Mouse (Mus musculus) lung, embryonic 16.5 days (tissue): ENCODE results near the gene Papola. TPM values are rescaled to one million over a fixed set of nuclear protein-coding genes. Genes with fewer than 3 reads are reported as not detected.

Experiments
- ATAC-seq: fragments of 200-750 bp; cut with Nextera tagmentation; 2 replicates; pipeline ENCODE4 v1.8.0; 2017; ENCODE audit warnings: low read depth, mild to moderate bottlenecking, moderate library complexity
- H3K27ac ChIP-seq: fragments of 300-500 bp; sonication (generic); 2 replicates; pipeline ENCODE4 v1.5.1; 2014; ENCODE audit warnings: mild to moderate bottlenecking, control low read depth, low read length
- H3K27me3 ChIP-seq: fragments of 300-500 bp; sonication (generic); 2 replicates; pipeline ENCODE4 v1.6.1; 2014; ENCODE audit warnings: low read depth, low read length, mixed read lengths; ENCODE audit not compliant: control insufficient read depth, insufficient read depth
- H3K36me3 ChIP-seq: fragments of 300-500 bp; sonication (generic); 2 replicates; pipeline ENCODE4 v1.6.1; 2014; ENCODE audit warnings: low read length; ENCODE audit not compliant: control insufficient read depth, insufficient read depth
- H3K4me1 ChIP-seq: fragments of 300-500 bp; sonication (generic); replicated peaks from 2 replicates; pipeline ENCODE4 v1.6.1; 2014; ENCODE audit warnings: low read length, mixed read lengths; ENCODE audit not compliant: control insufficient read depth, insufficient read depth
- H3K4me2 ChIP-seq: fragments of 300-500 bp; sonication (generic); 2 replicates; pipeline ENCODE4 v1.6.1; 2014; ENCODE audit warnings: low read depth, low read length, control low read depth
- H3K4me3 ChIP-seq: fragments of 300-500 bp; sonication (generic); 2 replicates; pipeline ENCODE4 v1.5.1; 2014; ENCODE audit warnings: mild to moderate bottlenecking, low read length, control low read depth
- H3K9ac ChIP-seq: fragments of 300-500 bp; sonication (generic); 2 replicates; pipeline ENCODE4 v1.6.1; 2014; ENCODE audit warnings: low read length, control low read depth
- H3K9me3 ChIP-seq: fragments of 300-500 bp; sonication (generic); 2 replicates; pipeline ENCODE4 v1.6.1; 2016; ENCODE audit warnings: low read length; ENCODE audit not compliant: control insufficient read depth
- WGBS: fragments of 180-500 bp; shearing (Covaris S2); extraction: QIAGEN DNeasy Blood & Tissue Kit; methylation state at CpG from one replicate; pipeline ENCODE4 v1.1.7; 2014; 5-methylcytosine and 5-hydroxymethylcytosine counted together
- polyA plus RNA-seq: library from polyadenylated mRNA; unstranded; fragments of >200 nt; fragmentation: Nextera tagmentation; extraction: Ambion mirVana; gene quantifications from 2 replicates; pipeline ENCODE4 v1.2.1, GENCODE M21; 2015

Gene Papola
- polyA plus RNA-seq, 1 experiment from 2014 or later = 188 TPM

DNA sequence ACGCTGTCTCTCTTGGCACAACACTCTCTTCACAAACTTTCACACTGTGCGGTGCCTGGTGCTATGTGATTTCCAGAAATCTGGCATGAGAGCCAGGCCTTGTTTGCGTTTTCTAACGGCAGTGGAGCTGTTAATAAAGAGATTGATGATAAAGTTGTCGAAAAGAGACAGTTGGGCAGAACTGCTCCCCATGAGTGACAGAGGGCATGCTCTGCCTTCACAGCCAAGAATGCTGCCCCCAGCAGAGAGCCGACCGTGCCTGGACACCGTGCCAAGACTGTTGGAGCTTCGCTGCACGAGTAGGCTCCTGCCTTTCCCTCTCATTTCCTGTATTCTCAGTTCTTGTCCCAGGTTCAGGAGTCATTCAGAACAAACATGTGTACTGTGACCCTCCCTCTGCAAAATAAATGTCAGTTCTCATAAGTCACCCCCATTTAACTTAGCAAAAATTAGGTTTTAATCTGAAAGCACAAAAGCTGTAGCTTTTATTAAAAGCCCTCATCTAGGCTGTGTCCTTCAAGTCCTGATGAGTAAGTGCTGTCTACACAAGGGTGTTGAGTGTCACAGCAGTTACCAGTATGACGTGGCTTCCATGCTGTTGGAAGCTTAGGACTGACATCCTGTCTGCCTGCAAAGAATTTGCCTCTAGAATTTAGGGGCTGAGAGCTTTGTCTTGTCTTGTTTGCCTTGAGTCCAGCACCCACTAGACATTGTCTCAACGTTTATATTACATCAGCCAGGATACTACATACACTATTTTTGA lies 58.9 kb downstream of the Papola start:
- WGBS = 49% methylated on average over 12 of the region's 12 CpGs
- Histone ChIP-seq H3K27ac (no peak overlapping the region), H3K4me2 (no peak overlapping the region)

DNA sequence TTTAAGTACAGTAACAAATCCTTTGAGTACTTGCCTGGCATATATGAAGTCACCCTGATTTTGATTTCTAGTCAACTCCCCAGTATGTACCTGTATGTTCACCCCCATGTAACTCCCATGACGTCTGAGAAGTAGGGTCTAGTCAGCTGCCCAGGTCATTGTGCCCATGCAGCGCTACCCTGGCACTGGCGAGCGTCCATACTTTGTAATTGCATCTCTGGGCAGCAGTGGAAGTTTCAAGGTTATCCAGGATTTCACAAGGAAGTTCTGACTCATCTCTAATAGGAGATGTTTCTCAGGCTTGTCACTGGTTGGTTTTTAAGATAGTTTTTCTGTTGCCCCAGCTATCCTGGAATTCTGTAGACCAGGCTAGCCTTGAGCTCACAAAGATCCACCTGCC lies 59.9 kb downstream of the Papola start:
- Histone ChIP-seq H3K27ac (no peak overlapping the region), H3K4me3 (no peak overlapping the region), H3K4me2 (no peak overlapping the region), H3K4me1 (no peaks in the 10 kb centered on the region), H3K9ac (no peak overlapping the region), H3K36me3 (peaks cover 8% of the 10 kb centered on the region; the same call in 1 of the 2 replicates), H3K9me3 (no peaks in the 10 kb centered on the region), H3K27me3 (no peaks in the 10 kb centered on the region)
- WGBS = 86% methylated on average over 4 of the region's 4 CpGs
- no peak for ATAC-seq

More for the DNA sequence above, 58.9 kb downstream of the Papola start:
- no peak overlapping the region for H3K4me3 ChIP-seq
- no peak for ATAC-seq
- no peaks in the 10 kb centered on the region for H3K9me3 ChIP-seq
- no peak overlapping the region for H3K9ac ChIP-seq
- H3K4me1 ChIP-seq = no peaks in the 10 kb centered on the region
- no peaks in the 10 kb centered on the region for H3K27me3 ChIP-seq
- peaks cover 8% of the 10 kb centered on the region; the same call in 1 of the 2 replicates for H3K36me3 ChIP-seq

DNA sequence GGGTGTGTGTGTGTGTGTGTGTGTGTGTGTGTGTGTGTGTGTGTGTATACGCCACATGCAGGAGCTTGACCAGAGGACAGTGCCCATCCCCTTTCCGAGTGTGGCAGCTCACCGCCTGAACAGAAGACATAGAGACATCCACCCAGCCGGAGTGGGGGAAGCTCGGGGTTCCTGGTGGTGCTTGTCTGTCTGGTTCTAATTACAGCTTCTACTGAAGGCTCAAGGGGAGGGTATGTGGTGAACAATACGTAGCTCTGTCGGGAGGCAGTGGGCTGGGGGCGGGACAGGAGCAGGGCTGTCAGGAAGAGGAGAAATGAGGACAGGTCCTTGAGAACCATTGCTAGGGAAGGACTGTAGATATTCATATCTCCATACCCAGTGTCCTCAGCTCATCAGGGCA lies 64.6 kb downstream of the Papola start:
- Histone ChIP-seq H3K27ac (no peak overlapping the region), H3K27me3 (no peaks in the 10 kb centered on the region), H3K9me3 (no peaks in the 10 kb centered on the region), H3K4me3 (no peak overlapping the region), H3K36me3 (no peaks in the 10 kb centered on the region), H3K4me1 (no peaks in the 10 kb centered on the region), H3K9ac (no peak overlapping the region), H3K4me2 (no peak overlapping the region)
- WGBS = 61% methylated on average over 8 of the region's 8 CpGs
- ATAC-seq = no peak

DNA sequence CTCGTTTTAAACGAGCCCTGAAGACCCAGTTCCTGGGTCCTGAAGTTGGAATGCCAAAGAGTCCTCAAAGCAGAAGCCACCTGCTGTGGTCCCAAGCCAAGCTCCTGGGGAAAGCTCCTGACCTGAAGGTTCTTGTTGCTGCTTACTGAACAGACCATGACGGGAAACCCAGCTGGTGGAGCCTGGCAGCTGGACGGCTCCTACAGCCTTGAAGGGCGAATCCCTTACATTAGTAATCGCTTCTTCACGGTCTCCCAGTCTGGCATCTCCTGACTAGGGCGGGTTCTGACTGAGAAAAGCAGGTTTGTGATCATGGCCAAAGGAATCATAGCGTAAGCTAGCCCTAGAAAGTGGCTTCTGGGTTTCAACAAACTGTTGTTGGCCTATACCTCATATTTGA lies 66.2 kb downstream of the Papola start:
- no peak overlapping the region for H3K4me3 ChIP-seq
- no peak overlapping the region for H3K27ac ChIP-seq
- 77% methylated on average over 9 of the region's 9 CpGs for WGBS
- H3K36me3 ChIP-seq = no peaks in the 10 kb centered on the region
- no peaks in the 10 kb centered on the region for H3K4me1 ChIP-seq
- H3K27me3 ChIP-seq = no peaks in the 10 kb centered on the region
- H3K9ac ChIP-seq = no peak overlapping the region
- H3K9me3 ChIP-seq = no peaks in the 10 kb centered on the region
- no peak for ATAC-seq
- no peak overlapping the region for H3K4me2 ChIP-seq

DNA sequence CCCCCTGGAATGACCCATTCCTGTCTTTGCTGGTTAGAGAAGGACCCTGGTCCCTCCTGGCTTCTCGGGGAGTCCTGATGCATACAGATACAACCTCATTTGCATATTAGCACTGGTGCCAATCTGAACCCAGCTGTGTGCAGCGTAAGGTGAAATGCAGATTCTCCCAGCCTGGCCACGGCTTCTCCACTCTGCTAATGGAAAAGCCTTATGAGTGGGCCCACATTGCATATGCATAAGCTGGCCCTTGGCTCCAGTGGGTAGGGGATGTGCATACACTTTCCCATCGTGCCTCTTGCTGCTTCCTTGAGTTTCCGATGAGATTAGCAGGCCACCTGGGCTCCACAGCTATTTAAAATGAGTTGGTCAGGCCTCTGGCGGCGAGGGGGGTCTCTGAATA lies 68.3 kb downstream of the Papola start:
- ATAC-seq = no peak
- no peaks in the 10 kb centered on the region for H3K9me3 ChIP-seq
- H3K27ac ChIP-seq = no peak overlapping the region
- H3K4me1 ChIP-seq = no peaks in the 10 kb centered on the region
- H3K27me3 ChIP-seq = no peaks in the 10 kb centered on the region
- 65% methylated on average over 7 of the region's 7 CpGs for WGBS
- H3K9ac ChIP-seq = no peak overlapping the region
- no peak overlapping the region for H3K4me2 ChIP-seq
- no peaks in the 10 kb centered on the region for H3K36me3 ChIP-seq
- no peak overlapping the region for H3K4me3 ChIP-seq

DNA sequence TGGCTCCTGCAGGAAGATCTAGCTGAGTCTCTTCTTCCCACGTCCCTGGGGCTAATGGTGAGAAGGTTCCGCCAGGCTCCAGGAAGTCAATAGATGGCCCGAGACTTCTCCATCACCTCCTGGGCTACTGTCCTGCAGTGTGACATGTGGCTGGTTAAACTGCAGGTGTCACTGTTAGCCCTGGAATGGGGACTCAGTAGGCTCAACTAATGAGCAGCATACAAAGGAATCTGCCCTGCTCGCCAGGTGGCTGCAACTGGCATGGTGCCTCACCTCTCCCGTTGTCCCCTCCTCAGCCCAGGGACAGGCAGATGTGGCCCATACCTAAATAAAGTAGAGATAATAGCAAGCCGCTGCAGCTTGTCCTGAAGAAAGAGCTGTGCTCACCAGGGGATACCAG lies 70.1 kb downstream of the Papola start:
- Histone ChIP-seq H3K4me2 (no peak overlapping the region), H3K4me3 (no peak overlapping the region), H3K9me3 (no peaks in the 10 kb centered on the region), H3K27me3 (no peaks in the 10 kb centered on the region), H3K36me3 (no peaks in the 10 kb centered on the region), H3K27ac (no peak overlapping the region), H3K9ac (no peak overlapping the region), H3K4me1 (no peaks in the 10 kb centered on the region)
- ATAC-seq = no peak
- 23% methylated on average over 6 of the region's 6 CpGs for WGBS

DNA sequence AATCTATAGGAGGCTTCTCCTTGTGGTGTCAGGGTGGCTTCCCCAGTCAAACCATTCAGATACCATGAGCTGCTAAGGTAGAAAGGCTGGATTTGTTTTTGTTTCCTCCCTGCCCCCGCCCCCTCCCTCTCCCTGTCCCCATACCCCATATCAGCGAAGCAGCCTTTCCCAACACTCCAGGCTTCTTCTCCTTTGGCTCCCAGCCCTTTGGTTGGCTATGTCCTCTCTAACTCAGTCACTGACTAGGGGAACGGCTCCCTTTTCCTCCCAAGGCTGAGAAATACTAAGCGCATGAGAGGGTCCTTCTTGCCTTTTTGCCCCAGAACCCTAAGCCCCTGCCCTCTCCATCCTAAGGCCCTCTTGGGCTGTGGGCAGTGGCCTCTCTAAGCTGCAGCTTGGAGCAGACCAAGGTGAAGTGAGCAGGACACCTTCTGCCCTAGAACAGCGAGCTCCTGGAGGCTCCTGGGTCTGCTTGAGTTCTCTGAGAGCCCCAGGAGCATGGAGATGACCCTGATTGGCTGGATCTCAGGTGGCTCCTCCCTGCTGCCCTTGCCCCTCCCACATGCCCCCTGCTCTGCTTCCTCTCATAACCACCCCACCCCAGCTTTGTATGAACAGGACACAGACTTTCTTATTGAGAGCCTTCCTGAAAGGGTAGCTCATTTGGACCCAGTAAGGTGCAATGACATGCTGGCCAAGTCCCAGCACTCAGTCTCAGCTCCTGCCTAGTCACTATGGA lies 73.6 kb downstream of the Papola start:
- no peak overlapping the region for H3K4me3 ChIP-seq
- no peak overlapping the region for H3K27ac ChIP-seq
- no peak overlapping the region for H3K9ac ChIP-seq
- no peaks in the 10 kb centered on the region for H3K4me1 ChIP-seq
- 60% methylated on average over 5 of the region's 5 CpGs for WGBS
- H3K4me2 ChIP-seq = no peak overlapping the region
- peaks cover 3% of the 10 kb centered on the region; the same call in 1 of the 2 replicates for H3K9me3 ChIP-seq
- H3K36me3 ChIP-seq = no peaks in the 10 kb centered on the region
- no peak for ATAC-seq
- H3K27me3 ChIP-seq = no peaks in the 10 kb centered on the region

DNA sequence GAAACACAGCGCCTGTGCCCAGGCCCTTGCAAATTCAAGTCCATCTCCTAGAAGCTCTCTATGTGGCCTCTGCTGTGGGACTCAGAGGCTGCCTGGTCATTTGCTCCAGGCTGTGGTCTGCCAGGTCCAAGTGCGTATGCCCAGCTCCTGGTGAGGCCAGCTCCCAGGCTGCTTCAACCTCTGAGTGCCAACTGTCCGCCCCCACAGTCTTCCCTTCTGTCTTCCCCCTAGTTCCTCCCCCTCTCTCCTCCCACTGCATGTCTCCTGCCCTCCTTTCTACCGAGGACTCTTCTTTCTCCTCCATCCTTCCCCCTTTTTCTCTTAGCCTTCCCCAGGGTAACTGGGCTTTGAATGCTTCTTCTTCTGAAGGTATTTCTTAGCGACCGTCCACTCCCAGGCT lies 77.6 kb downstream of the Papola start:
- no peaks in the 10 kb centered on the region for H3K27me3 ChIP-seq
- H3K9ac ChIP-seq = no peak overlapping the region
- WGBS = 58% methylated on average over 6 of the region's 6 CpGs
- H3K27ac ChIP-seq = no peak overlapping the region
- H3K4me3 ChIP-seq = no peak overlapping the region
- ATAC-seq = no peak
- H3K4me1 ChIP-seq = no peaks in the 10 kb centered on the region
- H3K9me3 ChIP-seq = peaks cover 3% of the 10 kb centered on the region; the same call in 1 of the 2 replicates
- H3K36me3 ChIP-seq = no peaks in the 10 kb centered on the region
- no peak overlapping the region for H3K4me2 ChIP-seq

DNA sequence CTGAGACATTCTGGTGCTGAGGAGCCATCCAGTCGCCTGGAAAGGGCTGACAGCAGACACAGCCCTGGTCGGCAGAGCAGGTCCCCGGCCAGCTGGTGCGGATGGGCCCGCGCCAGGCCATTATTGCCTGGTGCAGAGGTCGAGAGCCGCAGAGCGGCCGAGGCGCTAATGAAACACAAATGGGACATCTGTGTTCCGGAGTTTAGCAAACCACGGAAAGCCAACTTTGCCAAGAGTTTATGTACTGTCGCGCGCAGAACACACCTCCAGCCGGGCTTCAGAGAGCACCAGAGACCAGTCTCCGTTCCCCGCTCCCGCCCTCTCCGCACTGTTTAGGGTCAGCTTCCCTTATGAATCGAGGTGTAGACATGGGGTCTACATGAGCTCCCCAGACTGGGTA lies 78.1 kb downstream of the Papola start:
- H3K27ac ChIP-seq = no peak overlapping the region
- no peak overlapping the region for H3K4me3 ChIP-seq
- WGBS = 67% methylated on average over 22 of the region's 22 CpGs
- no peaks in the 10 kb centered on the region for H3K27me3 ChIP-seq
- peaks cover 3% of the 10 kb centered on the region; the same call in 1 of the 2 replicates for H3K9me3 ChIP-seq
- no peaks in the 10 kb centered on the region for H3K4me1 ChIP-seq
- no peak overlapping the region for H3K4me2 ChIP-seq
- ATAC-seq = no peak
- no peak overlapping the region for H3K9ac ChIP-seq
- H3K36me3 ChIP-seq = no peaks in the 10 kb centered on the region
